Mouse (Mus musculus) cerebellum, postnatal 4 days (tissue): ENCODE data around the gene Fpgs.

ENCODE experiments used
- DNase-seq, 2 experiments: peaks; one replicate each; pipeline ENCODE4 v3.0.0; 2022; ENCODE audit warnings: low spot score in 2 of 2, mixed read lengths in 1 of 2

The Fpgs gene

GRCm38 (mm10) chr2:32704021-32704421, at the start of gene Fpgs:
TSS of gene Fpgs (minus strand) at chr2:32704145.
- DNase-seq = no peak

- DNase-seq = no peak
These were observed 48.2 kb upstream of the Fpgs start for GRCm38 (mm10) chr2:32752181-32752580.

- DNase-seq = no peak
These were observed 47.7 kb upstream of the Fpgs start for GRCm38 (mm10) chr2:32751665-32752033.

- DNase-seq = peak in 1 of 2 experiments; percentile 44
These were observed 47.1 kb upstream of the Fpgs start for GRCm38 (mm10) chr2:32750887-32751664.

- no peak for DNase-seq
These were observed 46.3 kb upstream of the Fpgs start for GRCm38 (mm10) chr2:32750199-32750598.

- no peak for DNase-seq
These were observed 45.1 kb upstream of the Fpgs start for GRCm38 (mm10) chr2:32749082-32749481.

- DNase-seq = no peak
These were observed 40.5 kb upstream of the Fpgs start for GRCm38 (mm10) chr2:32744272-32744982.

- DNase-seq = peak; percentile 63 to 75
These were observed 38.2 kb upstream of the Fpgs start for GRCm38 (mm10) chr2:32742173-32742531.

GRCm38 (mm10) chr2:32741273-32742172, 37.6 kb upstream of the Fpgs start:
- DNase-seq = peak; percentile 55 to 66

- DNase-seq = no peak
These were observed 36.9 kb upstream of the Fpgs start, which contains the start of gene 6330409D20Rik for GRCm38 (mm10) chr2:32740916-32741272. TSS of gene 6330409D20Rik (minus strand) at chr2:32741016.

GRCm38 (mm10) chr2:32739311-32739710, 35.4 kb upstream of the Fpgs start:
- no peak for DNase-seq

- DNase-seq = no peak
These were observed 33.1 kb upstream of the Fpgs start for GRCm38 (mm10) chr2:32737008-32737407.

GRCm38 (mm10) chr2:32736306-32736829, 32.4 kb upstream of the Fpgs start:
- no peak for DNase-seq

- DNase-seq = no peak
These were observed 31.0 kb upstream of the Fpgs start for GRCm38 (mm10) chr2:32734933-32735332.

GRCm38 (mm10) chr2:32734480-32734879, 30.5 kb upstream of the Fpgs start:
- no peak for DNase-seq

GRCm38 (mm10) chr2:32732695-32733094, 28.8 kb upstream of the Fpgs start:
- DNase-seq = no peak

- no peak for DNase-seq
These were observed 28.0 kb upstream of the Fpgs start for GRCm38 (mm10) chr2:32731911-32732310.

GRCm38 (mm10) chr2:32730854-32731253, 26.9 kb upstream of the Fpgs start:
- no peak for DNase-seq

- DNase-seq = no peak
These were observed 25.6 kb upstream of the Fpgs start for GRCm38 (mm10) chr2:32729547-32729946.

- no peak for DNase-seq
These were observed 24.5 kb upstream of the Fpgs start for GRCm38 (mm10) chr2:32728463-32728862.

- DNase-seq = peak; percentile 48 to 76
These were observed 23.5 kb upstream of the Fpgs start for GRCm38 (mm10) chr2:32727435-32727834.
